In genomic region chr15:7987374-7987773, GRCm38 (mm10) we compare ENCODE assay signal across 13 mouse cellular contexts.
"Had no signal": no experiment of that assay in that cellular context is flagged by ENCODE, and none has a peak within 500 bp of the region (broad histone marks: within the 10 kb centered on the region; RNA-seq: fewer than 3 reads in every experiment).

No protein-coding gene starts in this region.

- H3K4me1 ChIP-seq: liver, embryonic 13.5 days; lung, embryonic 15.5 days; midbrain, embryonic 13.5 days had no signal

- DNase-seq: kidney, adult 18-20 months; kidney, postnatal 10 days; liver, embryonic 13.5 days; liver, postnatal 0 days; lung, postnatal 14 days; right cerebral cortex, adult 18-20 months; thymus, postnatal 14 days had no signal

- H3K36me3 ChIP-seq: limb, embryonic 15.5 days; liver, embryonic 13.5 days; lung, embryonic 15.5 days; midbrain, embryonic 13.5 days had no signal

- H3K4me3 ChIP-seq: left cerebral cortex, adult 2 months; limb, embryonic 15.5 days; liver, embryonic 13.5 days; lung, embryonic 15.5 days; midbrain, embryonic 13.5 days had no signal

- H3K4me2 ChIP-seq: limb, embryonic 15.5 days; liver, embryonic 13.5 days; lung, embryonic 15.5 days; midbrain, embryonic 13.5 days had no signal

- H3K9ac ChIP-seq: limb, embryonic 15.5 days; liver, embryonic 13.5 days; liver, postnatal 0 days; lung, embryonic 15.5 days; midbrain, embryonic 13.5 days had no signal

- ATAC-seq: liver, postnatal 0 days; midbrain, embryonic 13.5 days had no signal

- H3K9me3 ChIP-seq: limb, embryonic 15.5 days; liver, embryonic 13.5 days; lung, embryonic 15.5 days; midbrain, embryonic 13.5 days had no signal

- H3K27me3 ChIP-seq: limb, embryonic 15.5 days; liver, embryonic 13.5 days; lung, embryonic 15.5 days; midbrain, embryonic 13.5 days had no signal

- H3K27ac ChIP-seq: left cerebral cortex, adult 2 months; limb, embryonic 15.5 days; liver, embryonic 13.5 days; lung, embryonic 15.5 days; macrophage; midbrain, embryonic 13.5 days; stomach, postnatal 0 days had no signal
